Mouse (Mus musculus) heart, postnatal 0 days (tissue): ENCODE data around the gene Pde8a.
A peak's percentile ranks its signal among the peaks of the same experiment; 100 is the strongest.

Experiments
- CTCF ChIP-seq: IDR thresholded peaks from 2 replicates; pipeline ENCODE4 v1.5.1; 2016; ENCODE audit warnings: antibody characterized with exemption, control low read depth, low read depth
- EP300 ChIP-seq: IDR thresholded peaks from 2 replicates; pipeline ENCODE4 v1.6.1; 2016; ENCODE audit warnings: antibody characterized with exemption, low read depth

DNA sequence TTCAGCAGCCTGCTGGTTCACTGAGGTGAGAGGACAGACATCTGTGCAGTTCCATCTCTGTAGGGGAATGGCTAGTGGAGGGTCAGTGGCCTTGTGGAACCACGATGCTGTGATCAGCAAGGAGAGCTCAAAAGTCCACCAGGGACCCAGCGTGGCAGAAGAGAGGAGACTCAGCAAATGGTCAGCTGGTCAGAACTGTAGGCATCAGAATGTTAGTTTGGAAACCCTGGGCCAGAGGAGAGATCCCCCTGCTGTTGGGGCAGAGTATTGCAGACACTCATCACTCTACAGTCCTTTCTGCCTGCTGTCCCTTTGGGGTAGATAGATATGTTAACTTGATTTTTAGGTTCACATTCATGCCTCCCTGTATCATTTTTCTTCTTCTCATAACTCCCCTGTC lies 90.3 kb downstream of the Pde8a start:
- TF ChIP-seq CTCF (0 out of 2 replicates have a peak, but pooled peaks have one; percentile 10), EP300 (no peak)
